Mouse (Mus musculus) WW6 (cell line): ENCODE data around the gene Ankrd39.
"Not testable (repeated sequence)": the region's sequence is repeated elsewhere in the genome, so short reads cannot be mapped to it uniquely, and the experiment has no call there.

Experiments used
- DNase-seq: peaks from one replicate; pipeline ENCODE4 v3.0.0-alpha.2; 2013; ENCODE audit warnings: low read depth, low spot score

Gene Ankrd39

GRCm38 (mm10) chr1:36554633-36555399 is 7.6 kb upstream of the Ankrd39 start:
- DNase-seq, result no peak

- DNase-seq, result no peak
Measured at GRCm38 (mm10) chr1:36552506-36552905, 5.3 kb upstream of the Ankrd39 start.

GRCm38 (mm10) chr1:36551904-36552303 is 4.7 kb upstream of the Ankrd39 start:
- no peak for DNase-seq

GRCm38 (mm10) chr1:36550075-36550863 is 3.0 kb upstream of the Ankrd39 start:
- no peak for DNase-seq

- no peak for DNase-seq
Measured at GRCm38 (mm10) chr1:36549491-36549890, 2.2 kb upstream of the Ankrd39 start.

- DNase-seq, result no peak
Measured at GRCm38 (mm10) chr1:36548771-36549170, 1.5 kb upstream of the Ankrd39 start.

- DNase-seq, result no peak
Measured at GRCm38 (mm10) chr1:36547981-36548598, 845 bp upstream of the Ankrd39 start.

GRCm38 (mm10) chr1:36545845-36546600 is 1.2 kb downstream of the Ankrd39 start:
- no peak for DNase-seq

- DNase-seq, result no peak
Measured at GRCm38 (mm10) chr1:36545382-36545781, 1.9 kb downstream of the Ankrd39 start.

GRCm38 (mm10) chr1:36542925-36543324 is 4.3 kb downstream of the Ankrd39 start:
- DNase-seq, result no peak

- no peak for DNase-seq
Measured at GRCm38 (mm10) chr1:36541844-36542243, 5.4 kb downstream of the Ankrd39 start.

- DNase-seq, result no peak
Measured at GRCm38 (mm10) chr1:36540807-36541206, 6.4 kb downstream of the Ankrd39 start.

- DNase-seq, result no peak
Measured at GRCm38 (mm10) chr1:36540132-36540531, 7.1 kb downstream of the Ankrd39 start.

- no peak for DNase-seq
Measured at GRCm38 (mm10) chr1:36539186-36539585, 8.1 kb downstream of the Ankrd39 start, which contains the start of gene Gm42417. Gm42417 (minus strand) TSS chr1:36539429.

- no peak for DNase-seq
Measured at GRCm38 (mm10) chr1:36538727-36539126, 8.5 kb downstream of the Ankrd39 start.

- DNase-seq, result not testable (repeated sequence)
Measured at GRCm38 (mm10) chr1:36536783-36537182, 10.5 kb downstream of the Ankrd39 start, which contains the start of gene Ankrd23. Ankrd23 (minus strand) TSS chr1:36536883.

- no peak for DNase-seq
Measured at GRCm38 (mm10) chr1:36536397-36536728, 10.9 kb downstream of the Ankrd39 start.

GRCm38 (mm10) chr1:36535477-36536396 is 11.5 kb downstream of the Ankrd39 start:
- no peak for DNase-seq

- DNase-seq, result no peak
Measured at GRCm38 (mm10) chr1:36534595-36535058, 12.6 kb downstream of the Ankrd39 start.

GRCm38 (mm10) chr1:36533546-36533945 is 13.7 kb downstream of the Ankrd39 start:
- DNase-seq, result no peak
